Mouse (Mus musculus): ENCODE results near the gene Tcl1b2. TPM values are rescaled to one million over a fixed set of nuclear protein-coding genes. Genes with fewer than 3 reads are reported as not detected.
"Not testable (repeated sequence)": the region's sequence is repeated elsewhere in the genome, so short reads cannot be mapped to it uniquely, and the experiment has no call there.

The Tcl1b2 gene
- polyA plus RNA-seq, 1 experiment = not detected

DNA sequence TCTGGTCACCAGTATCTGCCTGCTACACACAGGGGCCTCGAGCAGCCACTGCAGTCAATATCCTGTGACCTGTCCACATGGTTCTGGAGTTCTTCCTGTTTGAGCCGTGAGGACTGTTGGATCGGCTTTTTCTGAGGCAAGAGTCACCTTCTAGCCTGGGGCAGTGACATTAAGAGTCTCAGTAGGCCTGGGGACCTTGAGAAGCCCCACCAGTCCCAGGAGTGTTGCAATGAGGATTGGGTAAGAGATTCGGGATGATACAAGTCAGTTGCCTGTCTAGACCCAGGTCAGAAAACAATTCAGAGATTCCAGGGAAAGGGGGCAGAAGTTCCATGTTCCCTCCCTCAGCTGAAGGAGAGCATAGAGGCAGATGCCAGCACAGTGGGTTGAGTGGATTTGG is 36.0 kb upstream of the Tcl1b2 start:
- WGBS = 48% methylated on average over 4 of the region's 4 CpGs
- no peak for DNase-seq

DNA sequence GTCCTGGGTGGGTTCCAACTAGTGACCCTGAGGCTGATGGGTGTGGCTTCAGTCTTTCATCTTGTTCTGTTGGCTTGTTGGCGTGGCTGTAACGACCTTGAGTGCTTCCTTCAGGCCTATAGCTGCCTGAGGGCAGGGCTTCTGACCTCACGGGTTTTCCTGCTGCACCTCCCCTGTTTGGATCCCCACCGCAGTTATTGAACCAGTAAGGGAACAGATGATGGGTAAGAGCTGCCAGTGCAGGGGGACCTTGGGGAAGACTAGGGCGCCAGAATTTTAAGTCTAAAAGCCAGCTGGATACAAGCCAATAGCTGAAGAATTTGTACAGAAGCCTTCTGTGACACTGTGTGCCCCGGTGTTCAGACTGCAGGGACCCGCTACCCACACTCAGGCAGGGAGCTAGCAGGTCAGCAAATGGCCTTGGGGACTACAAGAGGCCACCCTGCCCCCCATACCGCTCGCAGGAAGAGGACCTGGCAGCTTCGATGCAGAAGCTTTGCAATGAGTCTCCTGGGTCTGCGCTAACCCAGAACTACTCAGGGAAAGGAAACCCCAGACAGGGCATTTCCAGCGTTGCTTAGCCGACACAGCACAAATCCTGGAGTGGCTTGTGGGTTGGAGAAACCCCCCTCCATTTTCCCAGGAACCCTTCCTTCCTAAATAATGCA is 33.4 kb upstream of the Tcl1b2 start:
- no peak overlapping the region for H3K27ac ChIP-seq (ENCODE audit: insufficient read depth, low read depth, low read length)
- H3K4me1 ChIP-seq (ENCODE audit: control insufficient read depth, insufficient read depth, low read length) = no peaks in the 10 kb centered on the region
- TF ChIP-seq CTCF (conservative IDR thresholded peaks at IDR 0.05; ENCODE audit: insufficient read depth, insufficient read length, low read depth, low read length) = no peak
- TF ChIP-seq POLR2A (IDR thresholded peaks at IDR 0.05; ENCODE audit: low read depth, low read length) = no peak
- H3K4me3 ChIP-seq (ENCODE audit: insufficient read depth, low read depth, low read length) = no peak overlapping the region
- H3K27me3 ChIP-seq (replicated peaks; ENCODE audit: control insufficient read depth, insufficient read depth, low read length) = no peaks in the 10 kb centered on the region
- no peak for DNase-seq
- no peaks in the 10 kb centered on the region for H3K36me3 ChIP-seq (ENCODE audit: control insufficient read depth, insufficient read depth, low read length)
- 33% methylated on average over 13 of the region's 13 CpGs for WGBS

More for the DNA sequence above, 36.0 kb upstream of the Tcl1b2 start:
- Histone ChIP-seq H3K36me3 (ENCODE audit: control insufficient read depth, insufficient read depth, low read length) (no peaks in the 10 kb centered on the region), H3K27ac (ENCODE audit: insufficient read depth, low read depth, low read length) (no peak overlapping the region), H3K27me3 (replicated peaks; ENCODE audit: control insufficient read depth, insufficient read depth, low read length) (no peaks in the 10 kb centered on the region), H3K4me1 (ENCODE audit: control insufficient read depth, insufficient read depth, low read length) (no peaks in the 10 kb centered on the region), H3K4me3 (ENCODE audit: insufficient read depth, low read depth, low read length) (no peak overlapping the region)
- TF ChIP-seq CTCF (conservative IDR thresholded peaks at IDR 0.05; ENCODE audit: insufficient read depth, insufficient read length, low read depth, low read length) = no peak
- TF ChIP-seq POLR2A (IDR thresholded peaks at IDR 0.05; ENCODE audit: low read depth, low read length) = no peak

GRCm38 (mm10) chr12:105116648-105117047 is 29.2 kb upstream of the Tcl1b2 start:
- Histone ChIP-seq H3K27me3 (replicated peaks; ENCODE audit: control insufficient read depth, insufficient read depth, low read length) (no peaks in the 10 kb centered on the region), H3K36me3 (ENCODE audit: control insufficient read depth, insufficient read depth, low read length) (no peaks in the 10 kb centered on the region), H3K4me1 (ENCODE audit: control insufficient read depth, insufficient read depth, low read length) (no peaks in the 10 kb centered on the region), H3K4me3 (ENCODE audit: insufficient read depth, low read depth, low read length) (no peak overlapping the region), H3K27ac (ENCODE audit: insufficient read depth, low read depth, low read length) (no peak overlapping the region)
- WGBS = 90% methylated on average over 1 of the region's 1 CpGs
- TF ChIP-seq CTCF (conservative IDR thresholded peaks at IDR 0.05; ENCODE audit: insufficient read depth, insufficient read length, low read depth, low read length) (no peak), POLR2A (IDR thresholded peaks at IDR 0.05; ENCODE audit: low read depth, low read length) (no peak)
- no peak for DNase-seq

GRCm38 (mm10) chr12:105125362-105125761 is 20.5 kb upstream of the Tcl1b2 start:
- WGBS = 90% methylated on average over 6 of the region's 6 CpGs
- no peaks in the 10 kb centered on the region for H3K36me3 ChIP-seq (ENCODE audit: control insufficient read depth, insufficient read depth, low read length)
- no peak overlapping the region for H3K4me3 ChIP-seq (ENCODE audit: insufficient read depth, low read depth, low read length)
- H3K4me1 ChIP-seq (ENCODE audit: control insufficient read depth, insufficient read depth, low read length) = no peaks in the 10 kb centered on the region
- no peak for DNase-seq
- H3K27ac ChIP-seq (ENCODE audit: insufficient read depth, low read depth, low read length) = no peak overlapping the region
- no peaks in the 10 kb centered on the region for H3K27me3 ChIP-seq (replicated peaks; ENCODE audit: control insufficient read depth, insufficient read depth, low read length)
- no peak for TF ChIP-seq POLR2A (IDR thresholded peaks at IDR 0.05; ENCODE audit: low read depth, low read length)
- no peak for TF ChIP-seq CTCF (conservative IDR thresholded peaks at IDR 0.05; ENCODE audit: insufficient read depth, insufficient read length, low read depth, low read length)

GRCm38 (mm10) chr12:105126516-105126915 is 19.3 kb upstream of the Tcl1b2 start:
- no peak for TF ChIP-seq CTCF (conservative IDR thresholded peaks at IDR 0.05; ENCODE audit: insufficient read depth, insufficient read length, low read depth, low read length)
- no peak for TF ChIP-seq POLR2A (IDR thresholded peaks at IDR 0.05; ENCODE audit: low read depth, low read length)
- WGBS = 76% methylated on average over 4 of the region's 4 CpGs

DNA sequence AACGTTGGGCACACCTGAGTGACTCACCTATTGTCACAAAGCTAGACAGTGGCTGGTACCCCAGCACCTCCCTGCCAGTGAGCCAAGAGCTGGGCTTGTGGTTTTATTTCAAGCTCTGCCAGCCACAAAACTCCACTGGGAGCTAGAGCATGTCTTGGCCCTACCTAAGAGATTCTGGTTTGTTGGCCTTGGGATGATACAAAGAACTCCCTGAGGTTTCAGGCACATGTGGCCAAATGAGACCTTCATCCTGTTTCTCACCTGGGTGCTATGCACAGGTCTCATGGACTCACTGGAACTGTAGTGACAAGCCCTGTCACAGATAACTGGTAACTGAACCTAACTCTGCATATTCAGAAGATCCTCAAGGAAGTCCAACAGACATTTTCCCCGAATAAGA is 18.2 kb upstream of the Tcl1b2 start:
- Histone ChIP-seq H3K36me3 (ENCODE audit: control insufficient read depth, insufficient read depth, low read length) (no peaks in the 10 kb centered on the region), H3K27ac (ENCODE audit: insufficient read depth, low read depth, low read length) (no peak overlapping the region), H3K4me1 (ENCODE audit: control insufficient read depth, insufficient read depth, low read length) (no peaks in the 10 kb centered on the region), H3K4me3 (ENCODE audit: insufficient read depth, low read depth, low read length) (no peak overlapping the region), H3K27me3 (replicated peaks; ENCODE audit: control insufficient read depth, insufficient read depth, low read length) (no peaks in the 10 kb centered on the region)
- WGBS = 88% methylated on average over 2 of the region's 2 CpGs
- TF ChIP-seq CTCF (conservative IDR thresholded peaks at IDR 0.05; ENCODE audit: insufficient read depth, insufficient read length, low read depth, low read length) (no peak), POLR2A (IDR thresholded peaks at IDR 0.05; ENCODE audit: low read depth, low read length) (no peak)
- DNase-seq = no peak

More at GRCm38 (mm10) chr12:105126516-105126915, 19.3 kb upstream of the Tcl1b2 start:
- Histone ChIP-seq H3K36me3 (ENCODE audit: control insufficient read depth, insufficient read depth, low read length) (no peaks in the 10 kb centered on the region), H3K27me3 (replicated peaks; ENCODE audit: control insufficient read depth, insufficient read depth, low read length) (no peaks in the 10 kb centered on the region), H3K4me3 (ENCODE audit: insufficient read depth, low read depth, low read length) (no peak overlapping the region), H3K4me1 (ENCODE audit: control insufficient read depth, insufficient read depth, low read length) (no peaks in the 10 kb centered on the region), H3K27ac (ENCODE audit: insufficient read depth, low read depth, low read length) (no peak overlapping the region)
- no peak for DNase-seq

DNA sequence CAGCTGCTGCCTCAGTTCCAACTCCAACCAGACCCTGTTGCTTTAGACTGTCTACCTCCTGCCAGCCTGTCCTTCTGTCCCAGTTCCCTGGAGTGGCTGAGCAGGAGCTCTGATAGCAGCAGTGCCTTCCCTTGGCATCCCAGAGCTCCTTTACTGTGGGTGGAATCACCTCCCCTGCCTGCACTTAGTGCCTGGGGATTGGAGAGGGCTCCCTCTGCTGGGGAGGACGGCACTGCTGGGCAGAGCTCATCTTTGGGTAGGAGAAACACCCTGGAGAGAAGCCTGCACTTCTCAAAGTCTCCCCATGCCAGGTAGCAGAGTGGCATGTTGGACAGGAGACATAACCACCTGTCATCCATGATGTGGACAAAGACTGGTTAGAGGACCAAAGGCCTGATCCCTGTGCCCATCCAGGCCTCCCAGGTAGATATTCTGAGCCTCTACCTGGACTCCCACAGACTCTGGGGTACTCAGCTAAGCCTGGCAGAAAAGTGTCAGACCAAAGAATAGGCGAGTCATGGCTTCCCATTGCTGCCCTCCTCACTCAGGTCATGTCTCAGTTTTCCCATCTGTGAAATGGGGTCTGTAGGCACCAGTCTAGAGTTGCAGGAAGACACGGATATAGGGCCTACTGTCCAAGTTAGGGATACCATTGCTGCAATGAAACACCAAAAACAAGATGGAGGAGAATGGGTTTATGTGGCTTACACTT is 16.2 kb upstream of the Tcl1b2 start:
- DNase-seq; H3K4me3 ChIP-seq (ENCODE audit: insufficient read depth, low read depth, low read length): not testable (repeated sequence)
- 65% methylated on average over 3 of the region's 3 CpGs for WGBS

GRCm38 (mm10) chr12:105134167-105134566 is 11.6 kb upstream of the Tcl1b2 start:
- not testable (repeated sequence) for H3K27me3 ChIP-seq (replicated peaks; ENCODE audit: control insufficient read depth, insufficient read depth, low read length); H3K27ac ChIP-seq (ENCODE audit: insufficient read depth, low read depth, low read length); H3K4me3 ChIP-seq (ENCODE audit: insufficient read depth, low read depth, low read length); H3K36me3 ChIP-seq (ENCODE audit: control insufficient read depth, insufficient read depth, low read length); H3K4me1 ChIP-seq (ENCODE audit: control insufficient read depth, insufficient read depth, low read length); DNase-seq
- WGBS = 68% methylated on average over 2 of the region's 2 CpGs

More for the DNA sequence above, 16.2 kb upstream of the Tcl1b2 start:
- H3K27me3 ChIP-seq (replicated peaks; ENCODE audit: control insufficient read depth, insufficient read depth, low read length); H3K36me3 ChIP-seq (ENCODE audit: control insufficient read depth, insufficient read depth, low read length); H3K4me1 ChIP-seq (ENCODE audit: control insufficient read depth, insufficient read depth, low read length); H3K27ac ChIP-seq (ENCODE audit: insufficient read depth, low read depth, low read length): not testable (repeated sequence)

- DNase-seq; H3K4me3 ChIP-seq (ENCODE audit: insufficient read depth, low read depth, low read length); H3K27me3 ChIP-seq (replicated peaks; ENCODE audit: control insufficient read depth, insufficient read depth, low read length); H3K4me1 ChIP-seq (ENCODE audit: control insufficient read depth, insufficient read depth, low read length); H3K36me3 ChIP-seq (ENCODE audit: control insufficient read depth, insufficient read depth, low read length); H3K27ac ChIP-seq (ENCODE audit: insufficient read depth, low read depth, low read length): not testable (repeated sequence)
- 79% methylated on average over 4 of the region's 4 CpGs for WGBS
Observed at GRCm38 (mm10) chr12:105134826-105135225, 11.0 kb upstream of the Tcl1b2 start.

GRCm38 (mm10) chr12:105137729-105138128 is 8.1 kb upstream of the Tcl1b2 start:
- not testable (repeated sequence) for H3K36me3 ChIP-seq (ENCODE audit: control insufficient read depth, insufficient read depth, low read length); H3K27me3 ChIP-seq (replicated peaks; ENCODE audit: control insufficient read depth, insufficient read depth, low read length); H3K27ac ChIP-seq (ENCODE audit: insufficient read depth, low read depth, low read length); H3K4me3 ChIP-seq (ENCODE audit: insufficient read depth, low read depth, low read length); H3K4me1 ChIP-seq (ENCODE audit: control insufficient read depth, insufficient read depth, low read length); DNase-seq
- WGBS = 78% methylated on average over 1 of the region's 1 CpGs

Measured in kidney, adult 2 months (tissue).